Mouse (Mus musculus): Measurements from ENCODE around the gene Cntf.

Gene Cntf

GRCm38 (mm10) chr19:12765308-12765707 is at the start of gene Cntf:
Cntf (minus strand) TSS chr19:12765632.
- no peak for DNase-seq (ENCODE audit: low spot score)

DNA sequence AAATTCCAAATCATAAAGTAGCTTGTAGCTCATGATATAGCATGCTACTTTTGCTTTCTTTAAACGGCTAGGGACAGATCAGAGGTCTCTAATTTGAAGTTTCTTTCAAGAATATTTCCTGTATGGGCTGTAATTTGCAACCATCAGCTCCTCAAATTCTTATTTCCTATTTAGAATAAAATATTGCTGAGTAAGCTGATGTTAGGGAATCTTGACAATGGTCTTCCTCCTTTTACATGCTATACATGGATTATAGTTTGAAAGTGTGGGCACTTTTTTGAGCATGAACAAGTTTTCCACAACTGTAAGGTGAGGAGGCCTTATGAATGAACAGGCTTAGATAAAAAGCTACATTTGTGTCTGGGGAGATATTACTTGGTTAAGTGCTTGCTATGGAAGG is 48.5 kb upstream of the Cntf start:
- no peak for DNase-seq (ENCODE audit: low spot score)

- DNase-seq (ENCODE audit: low spot score) = no peak
Measured at GRCm38 (mm10) chr19:12812644-12813364, 47.4 kb upstream of the Cntf start.

GRCm38 (mm10) chr19:12806214-12806613 is 40.8 kb upstream of the Cntf start:
- DNase-seq (ENCODE audit: low spot score) = no peak

GRCm38 (mm10) chr19:12805730-12806129 is 40.3 kb upstream of the Cntf start:
- DNase-seq (ENCODE audit: low spot score) = no peak

- no peak for DNase-seq (ENCODE audit: low spot score)
Measured at GRCm38 (mm10) chr19:12804237-12804636, 38.8 kb upstream of the Cntf start.

- no peak for DNase-seq (ENCODE audit: low spot score)
Measured at GRCm38 (mm10) chr19:12802830-12803229, 37.4 kb upstream of the Cntf start.

GRCm38 (mm10) chr19:12801046-12801445 is 35.6 kb upstream of the Cntf start:
- DNase-seq (ENCODE audit: low spot score) = no peak

DNA sequence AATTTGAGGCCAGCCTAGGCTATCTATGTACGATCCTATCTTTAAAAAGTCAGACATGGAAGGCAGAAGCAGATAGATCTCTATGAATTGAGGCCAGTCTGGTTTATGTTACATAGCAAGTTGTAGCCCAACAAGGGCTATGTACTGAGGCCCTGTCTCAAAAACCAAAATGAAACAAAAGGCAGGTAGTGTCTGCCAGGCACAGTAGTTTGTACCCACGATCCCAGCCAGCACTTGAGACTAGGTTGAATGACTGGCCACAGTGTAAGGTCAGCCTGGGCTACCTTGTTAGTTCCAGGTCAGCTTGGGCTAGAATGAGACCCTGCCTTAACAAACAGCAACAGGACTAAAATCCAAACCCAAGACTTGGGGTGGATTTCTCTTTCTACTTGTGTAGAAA is 35.2 kb upstream of the Cntf start:
- no peak for DNase-seq (ENCODE audit: low spot score)

DNA sequence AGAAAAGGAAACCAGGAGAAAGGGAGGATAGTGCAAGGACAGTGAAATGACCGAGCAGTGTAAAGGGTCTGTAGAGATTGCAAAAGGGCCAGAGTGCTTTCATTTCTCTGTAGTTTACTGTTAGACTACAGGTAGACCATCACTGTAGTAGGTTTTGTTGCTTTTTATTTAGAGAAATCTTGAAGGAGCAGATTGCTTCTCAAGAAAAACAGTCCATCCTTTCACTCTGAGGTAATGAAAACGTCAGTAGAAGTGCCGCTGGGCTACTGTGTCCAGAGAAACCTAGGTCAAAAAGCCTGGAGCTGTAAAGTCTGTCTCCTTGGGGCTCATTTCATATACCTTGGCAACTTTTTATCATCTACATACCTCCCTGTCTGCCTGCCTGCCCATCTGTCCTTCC is 33.6 kb upstream of the Cntf start:
- DNase-seq (ENCODE audit: low spot score) = no peak

GRCm38 (mm10) chr19:12798404-12798803 is 33.0 kb upstream of the Cntf start:
- DNase-seq (ENCODE audit: low spot score) = no peak

DNA sequence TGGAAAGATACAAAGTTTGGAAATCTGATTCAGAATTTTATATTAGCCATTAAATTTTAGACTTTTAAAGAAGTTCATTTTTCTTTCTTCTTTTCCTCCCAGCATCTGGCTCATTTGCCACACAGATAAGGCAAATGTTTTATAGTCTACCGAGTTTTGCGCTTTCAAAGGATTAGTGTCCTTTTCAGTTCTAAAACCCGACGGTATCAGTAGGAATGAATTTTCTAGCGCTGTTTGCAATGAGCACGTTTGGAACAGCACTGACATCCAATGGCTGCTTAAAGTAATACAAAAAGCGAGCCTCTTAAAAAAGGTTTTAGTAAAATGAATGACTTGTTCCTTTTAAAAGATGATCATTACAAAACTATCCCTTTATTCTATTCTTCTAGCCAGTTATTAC is 31.6 kb upstream of the Cntf start:
- peak; percentile 11 for DNase-seq (ENCODE audit: low spot score)

- DNase-seq (ENCODE audit: low spot score) = no peak
Measured at GRCm38 (mm10) chr19:12796328-12796931, 31.0 kb upstream of the Cntf start.

DNA sequence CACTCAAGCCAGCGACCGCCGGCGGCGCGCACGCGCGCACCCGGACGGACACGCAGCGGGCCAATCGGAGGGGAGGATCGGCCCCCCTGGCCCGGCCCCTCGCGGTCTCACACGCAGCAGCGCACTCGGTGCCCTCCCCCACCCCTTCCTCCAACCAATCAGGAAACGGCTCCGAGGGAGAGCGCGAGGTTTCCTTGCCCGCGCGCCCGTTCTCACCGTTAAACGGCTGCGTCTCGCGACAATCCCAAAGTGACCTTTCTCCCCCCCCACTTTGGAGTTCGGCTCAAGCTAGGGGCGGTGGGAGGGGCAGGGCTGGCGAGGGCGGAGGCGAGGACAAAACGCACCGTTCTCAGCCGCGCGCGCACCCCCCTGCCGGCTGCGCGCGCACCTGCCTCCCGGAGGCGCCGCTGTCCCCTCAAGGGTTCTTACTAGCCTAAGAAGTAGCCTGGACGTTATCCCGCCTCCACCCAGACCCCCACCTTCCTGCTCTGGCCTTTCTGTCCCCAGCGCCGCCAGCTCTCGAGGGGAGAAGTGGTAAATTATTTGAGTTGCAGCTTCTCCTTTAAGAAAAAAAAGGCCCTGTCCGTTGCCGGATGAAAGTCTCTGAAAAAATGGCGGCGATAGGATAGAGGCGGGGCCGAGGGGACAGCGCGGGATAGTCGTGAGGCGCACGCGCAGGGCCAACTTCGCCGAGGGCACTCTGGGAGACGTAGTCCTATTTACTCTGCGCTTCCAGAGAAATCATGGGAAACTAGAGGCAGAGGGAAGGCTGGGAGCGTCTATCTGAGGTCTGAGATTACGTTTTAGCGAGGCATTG is 30.3 kb upstream of the Cntf start, which contains the start of the genes Zfp91 and Lpxn:
Zfp91 (minus strand) TSS at position 616 of the 817 bp plus-strand sequence.
Lpxn (plus strand) TSS at position 683 of the 817 bp plus-strand sequence.
- peak; percentile 98 for DNase-seq (ENCODE audit: low spot score)

DNA sequence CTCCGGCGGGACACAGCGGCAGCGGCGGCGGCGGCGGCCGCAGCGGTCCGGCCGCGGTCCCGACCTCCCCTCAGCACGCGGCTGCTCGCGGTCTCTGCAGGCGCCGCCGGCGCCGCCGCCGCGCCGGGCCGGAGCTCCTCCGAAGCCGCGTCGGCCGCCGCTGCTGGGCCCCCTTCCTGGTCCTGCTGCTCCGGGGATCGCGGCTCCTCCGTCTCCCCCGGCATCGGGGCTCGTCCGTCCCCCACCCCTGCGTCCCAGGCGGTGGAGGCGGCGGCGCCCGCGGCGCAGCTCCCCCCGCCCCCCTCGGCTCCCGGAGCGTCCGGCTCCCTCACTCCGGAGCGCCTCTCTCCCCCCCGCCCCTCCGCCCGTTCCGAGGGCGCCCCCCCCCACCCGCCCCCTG is 29.7 kb upstream of the Cntf start:
- no peak for DNase-seq (ENCODE audit: low spot score)

- DNase-seq (ENCODE audit: low spot score) = peak; percentile 90
Measured at GRCm38 (mm10) chr19:12794056-12795044, 28.9 kb upstream of the Cntf start.

- no peak for DNase-seq (ENCODE audit: low spot score)
Measured at GRCm38 (mm10) chr19:12792374-12792773, 26.9 kb upstream of the Cntf start.

- DNase-seq (ENCODE audit: low spot score) = no peak
Measured at GRCm38 (mm10) chr19:12787721-12788120, 22.3 kb upstream of the Cntf start.

DNA sequence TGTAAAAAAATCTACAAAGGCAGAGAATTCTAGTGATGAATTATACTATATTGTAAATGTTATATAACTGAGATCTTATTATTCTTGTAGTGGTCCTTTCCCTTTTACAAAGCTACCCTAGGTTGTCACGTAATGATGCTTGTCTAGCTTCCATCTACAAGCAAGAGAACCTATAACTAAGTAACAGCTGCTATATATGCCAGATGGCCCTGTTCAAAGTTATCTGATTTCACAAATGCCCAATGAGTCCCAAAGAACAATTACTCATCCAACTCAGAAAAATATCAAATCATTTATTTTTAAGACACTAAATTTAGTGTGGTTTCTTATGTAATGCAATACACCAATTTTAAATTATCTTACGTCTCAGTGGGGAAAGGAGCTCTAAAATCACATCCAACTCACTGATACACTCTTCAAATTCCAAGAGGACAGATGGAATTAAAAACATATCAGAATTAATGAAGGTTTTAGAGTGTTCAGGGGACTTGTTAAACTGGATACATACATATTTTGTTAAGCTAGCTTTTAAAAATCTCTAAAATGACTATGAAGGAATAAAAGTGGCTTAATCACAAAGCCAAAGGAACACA is 21.5 kb upstream of the Cntf start:
- no peak for DNase-seq (ENCODE audit: low spot score)

DNA sequence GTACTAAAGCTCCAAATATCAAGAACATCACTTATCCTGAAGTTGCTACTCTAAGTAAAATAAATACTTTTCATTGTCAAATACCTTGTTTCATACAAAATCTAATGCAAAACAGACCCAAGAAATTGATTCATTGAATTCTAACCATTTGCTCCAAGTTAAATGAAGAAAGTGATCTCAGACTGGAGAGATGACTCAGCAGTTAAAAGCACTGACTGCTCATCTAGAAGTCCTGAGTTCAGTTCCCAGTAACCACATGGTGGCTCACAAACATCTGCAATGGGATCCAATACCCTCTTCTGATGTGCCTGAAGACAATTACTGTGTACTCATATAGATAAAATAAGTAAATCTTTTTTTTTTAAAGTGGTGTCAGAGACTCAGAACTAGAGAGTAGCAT is 15.0 kb upstream of the Cntf start:
- DNase-seq (ENCODE audit: low spot score) = no peak

GRCm38 (mm10) chr19:12770888-12771287 is 5.5 kb upstream of the Cntf start:
- no peak for DNase-seq (ENCODE audit: low spot score)
